Comparison of ENCODE assay signal across 7 mouse cellular contexts in genomic region chr14:40975127-40975721, GRCm38 (mm10). TPM values are rescaled to one million over a fixed set of nuclear protein-coding genes. Genes with fewer than 3 reads are reported as not detected.
A peak's percentile ranks its signal among the peaks of the same experiment; 100 is the strongest.
DNase-seq lines count a peak whose midpoint lies in the region; ATAC-seq lines count a peak whose summit lies in the region.

No protein-coding gene starts in this region.

- H3K4me1 ChIP-seq in forebrain, embryonic 15.5 days, result no peaks in the 10 kb centered on the region
- no peaks in the 10 kb centered on the region for H3K4me1 ChIP-seq in hindbrain, embryonic 10.5 days (replicated peaks)
- peaks cover 5% of the 10 kb centered on the region; the same call in 1 of the 2 replicates for H3K4me1 ChIP-seq in lung, embryonic 16.5 days (replicated peaks; ENCODE audit: control insufficient read depth, insufficient read depth, low read length)

- H3K36me3 ChIP-seq in forebrain, embryonic 15.5 days, result no peaks in the 10 kb centered on the region
- H3K36me3 ChIP-seq in hindbrain, embryonic 10.5 days, result no peaks in the 10 kb centered on the region
- no peaks in the 10 kb centered on the region for H3K36me3 ChIP-seq in lung, embryonic 16.5 days (ENCODE audit: control insufficient read depth, insufficient read depth, low read length)

- DNase-seq in Muller cell, postnatal 12 days (ENCODE audit: inconsistent ontology term), result peak; percentile 60
- peak; percentile 69 for DNase-seq in hindbrain, embryonic 10.5 days (ENCODE audit: low spot score)
- DNase-seq in layer of hippocampus, adult 8-10 months (ENCODE audit: low spot score in 2 of 2), result peak; percentile 61 to 79
- peak; percentile 43 for DNase-seq in retina, adult 2 months (ENCODE audit: low read depth, low spot score)

- 73% methylated on average over 6 of the region's 6 CpGs for WGBS in forebrain, embryonic 15.5 days
- 74% methylated on average over 6 of the region's 6 CpGs for WGBS in hindbrain, embryonic 10.5 days
- WGBS in lung, embryonic 16.5 days, result 74% methylated on average over 6 of the region's 6 CpGs

- H3K9me3 ChIP-seq in forebrain, embryonic 15.5 days, result no peaks in the 10 kb centered on the region
- no peaks in the 10 kb centered on the region for H3K9me3 ChIP-seq in hindbrain, embryonic 10.5 days
- no peaks in the 10 kb centered on the region for H3K9me3 ChIP-seq in lung, embryonic 16.5 days (ENCODE audit: control insufficient read depth, low read length)

- H3K27me3 ChIP-seq in forebrain, embryonic 15.5 days, result no peaks in the 10 kb centered on the region
- no peaks in the 10 kb centered on the region for H3K27me3 ChIP-seq in hindbrain, embryonic 10.5 days (ENCODE audit: insufficient read depth, poor library complexity, severe bottlenecking)
- no peaks in the 10 kb centered on the region for H3K27me3 ChIP-seq in lung, embryonic 16.5 days (ENCODE audit: control insufficient read depth, insufficient read depth, low read depth, low read length)

- H3K9ac ChIP-seq in forebrain, embryonic 15.5 days (replicated peaks), result no peak overlapping the region
- H3K9ac ChIP-seq in lung, embryonic 16.5 days (ENCODE audit: low read length), result no peak overlapping the region

- H3K4me2 ChIP-seq in forebrain, embryonic 15.5 days (replicated peaks), result no peak overlapping the region
- H3K4me2 ChIP-seq in lung, embryonic 16.5 days (ENCODE audit: low read depth, low read length), result no peak overlapping the region

- peak; percentile 65 for ATAC-seq in cerebellum, adult (ENCODE audit: insufficient number of reproducible peaks, low FRiP score, low TSS enrichment)
- peak; percentile 82 for ATAC-seq in forebrain, embryonic 15.5 days (replicated peaks)
- peak; percentile 40 for ATAC-seq in lung, embryonic 16.5 days (ENCODE audit: low read depth)

- H3K27ac ChIP-seq in forebrain, embryonic 15.5 days (replicated peaks), result no peak overlapping the region
- H3K27ac ChIP-seq in hindbrain, embryonic 10.5 days, result no peak overlapping the region
- H3K27ac ChIP-seq in lung, embryonic 16.5 days (ENCODE audit: low read length), result no peak overlapping the region

- H3K4me3 ChIP-seq in forebrain, embryonic 15.5 days, result no peak overlapping the region
- H3K4me3 ChIP-seq in hindbrain, embryonic 10.5 days, result no peak overlapping the region
- no peak overlapping the region for H3K4me3 ChIP-seq in lung, embryonic 16.5 days (ENCODE audit: low read length)

RNA-seq across cellular contexts. Expression of gene Tspan14, which starts 8.6 kb away (rescaled TPM):
- polyA plus RNA-seq in forebrain, embryonic 15.5 days (2015; fragmentation: Nextera tagmentation; extraction: Ambion mirVana), result 97.5 and 98.3 TPM in 2 replicates
- 95.5 and 95.7 TPM in 2 replicates for polyA plus RNA-seq in hindbrain, embryonic 10.5 days (2016; fragmentation: Nextera tagmentation; extraction: Ambion mirVana)
- 10 to 100 TPM; 33.0 to 45.1 (median 38.3) TPM for total RNA-seq in layer of hippocampus, adult 8-10 months (2022)
- 104 TPM in 2 replicates for polyA plus RNA-seq in lung, embryonic 16.5 days (2015; fragmentation: Nextera tagmentation; extraction: Ambion mirVana)

RNA-seq across cellular contexts. Expression of gene Fam213a, which starts 38.4 kb away (rescaled TPM):
- polyA plus RNA-seq in forebrain, embryonic 15.5 days (2015; fragmentation: Nextera tagmentation; extraction: Ambion mirVana), result 75.1 and 76.2 TPM in 2 replicates
- 45.2 and 52.6 TPM in 2 replicates for polyA plus RNA-seq in hindbrain, embryonic 10.5 days (2016; fragmentation: Nextera tagmentation; extraction: Ambion mirVana)
- total RNA-seq in layer of hippocampus, adult 8-10 months (2022), result 100 to 1,000 TPM; 135 to 159 (median 145) TPM
- 131 and 132 TPM in 2 replicates for polyA plus RNA-seq in lung, embryonic 16.5 days (2015; fragmentation: Nextera tagmentation; extraction: Ambion mirVana)
